Mouse (Mus musculus) intestine, postnatal 0 days (tissue): ENCODE measurements around the gene Borcs8. TPM values are rescaled to one million over a fixed set of nuclear protein-coding genes. Genes with fewer than 3 reads are reported as not detected.

Experiments
- ATAC-seq: fragments of 200-750 bp; cut with Nextera tagmentation; 2 replicates; pipeline ENCODE4 v1.8.0; 2017; ENCODE audit warnings: mild to moderate bottlenecking, moderate TSS enrichment, moderate library complexity
- H3K27ac ChIP-seq: fragments of 300-500 bp; sonication (generic); 2 replicates; pipeline ENCODE4 v1.5.1; 2014; ENCODE audit warnings: mild to moderate bottlenecking, low read depth, low read length, moderate library complexity
- H3K27me3 ChIP-seq: fragments of 300-500 bp; sonication (generic); replicated peaks from 2 replicates; pipeline ENCODE4 v1.6.1; 2014; ENCODE audit warnings: low read length, mixed read lengths; ENCODE audit not compliant: control insufficient read depth, insufficient read depth
- H3K36me3 ChIP-seq: fragments of 300-500 bp; sonication (generic); 2 replicates; pipeline ENCODE4 v1.6.1; 2014; ENCODE audit warnings: mild to moderate bottlenecking, moderate library complexity; ENCODE audit not compliant: control insufficient read depth, insufficient read depth
- H3K4me1 ChIP-seq: fragments of 300-500 bp; sonication (generic); replicated peaks from 2 replicates; pipeline ENCODE4 v1.6.1; 2014; ENCODE audit warnings: antibody characterized with exemption, low read length, mixed read lengths; ENCODE audit not compliant: control insufficient read depth, insufficient read depth
- H3K4me2 ChIP-seq: fragments of 300-500 bp; sonication (generic); replicated peaks from 2 replicates; pipeline ENCODE4 v1.6.1; 2014; ENCODE audit warnings: low read depth, mild to moderate bottlenecking, moderate library complexity
- H3K4me3 ChIP-seq: fragments of 300-500 bp; sonication (generic); 2 replicates; pipeline ENCODE4 v1.5.1; 2014; ENCODE audit warnings: low read depth, low read length
- H3K9ac ChIP-seq: fragments of 300-500 bp; sonication (generic); 2 replicates; pipeline ENCODE4 v1.6.1; 2014; ENCODE audit warnings: mild to moderate bottlenecking, low read depth, low read length
- H3K9me3 ChIP-seq: fragments of 300-500 bp; sonication (generic); 2 replicates; pipeline ENCODE4 v1.6.1; 2016; ENCODE audit warnings: mixed run types; ENCODE audit not compliant: control insufficient read depth
- CTCF ChIP-seq: sonication (generic); IDR thresholded peaks from 2 replicates; pipeline ENCODE4 v1.5.1; 2016; ENCODE audit warnings: low read depth, mild to moderate bottlenecking, control low read depth, antibody characterized with exemption, moderate library complexity
- WGBS: fragments of 180-500 bp; shearing (Covaris S2); extraction: QIAGEN DNeasy Blood & Tissue Kit; methylation state at CpG from one replicate; pipeline ENCODE4 v1.1.7; 2014; 5-methylcytosine and 5-hydroxymethylcytosine counted together
- microRNA-seq: library from miRNA; unstranded; fragments of <30 nt; microRNA quantifications from one replicate; pipeline ENCODE4, GENCODE M21; 2016
- polyA plus RNA-seq: library from polyadenylated mRNA; unstranded; fragments of >200 nt; fragmentation: Nextera tagmentation; extraction: Ambion mirVana; gene quantifications from 2 replicates; pipeline ENCODE4 v1.2.1, GENCODE M21; 2015

The Borcs8 gene
- polyA plus RNA-seq, 1 experiment from 2014 or later: 32.5 TPM

DNA sequence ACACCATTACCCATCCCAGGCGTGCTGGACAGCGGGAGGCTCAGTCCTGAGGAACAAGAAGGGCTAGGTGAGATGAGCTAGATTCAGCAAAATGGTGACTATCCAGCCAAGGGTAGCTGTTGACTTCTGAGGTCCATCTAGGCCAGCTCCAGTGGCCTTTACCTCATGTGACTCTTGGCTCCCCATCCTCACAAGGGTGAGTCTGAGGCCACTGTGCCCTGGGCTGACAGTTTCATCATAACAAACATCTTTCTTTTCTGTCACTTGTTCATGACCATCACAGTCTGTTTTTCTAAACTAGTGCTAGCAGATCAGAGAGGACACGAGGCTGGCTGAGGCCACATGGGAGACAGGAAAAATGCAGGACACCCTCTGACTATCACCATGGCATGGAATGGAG, 54.9 kb downstream of the Borcs8 start:
- peaks cover 9% of the 10 kb centered on the region; the same call in 1 of the 2 replicates for H3K36me3 ChIP-seq
- no peak overlapping the region for H3K9ac ChIP-seq
- H3K27ac ChIP-seq: peak overlapping the region; percentile 89
- H3K27me3 ChIP-seq: no peaks in the 10 kb centered on the region
- WGBS: 76% methylated on average over 3 of the region's 3 CpGs
- no peak for TF ChIP-seq CTCF
- no peak overlapping the region for H3K4me2 ChIP-seq
- no peaks in the 10 kb centered on the region for H3K9me3 ChIP-seq
- peaks cover 29% of the 10 kb centered on the region; the same call in 1 of the 2 replicates for H3K4me1 ChIP-seq
- no peak for ATAC-seq
- H3K4me3 ChIP-seq: no peak overlapping the region

DNA sequence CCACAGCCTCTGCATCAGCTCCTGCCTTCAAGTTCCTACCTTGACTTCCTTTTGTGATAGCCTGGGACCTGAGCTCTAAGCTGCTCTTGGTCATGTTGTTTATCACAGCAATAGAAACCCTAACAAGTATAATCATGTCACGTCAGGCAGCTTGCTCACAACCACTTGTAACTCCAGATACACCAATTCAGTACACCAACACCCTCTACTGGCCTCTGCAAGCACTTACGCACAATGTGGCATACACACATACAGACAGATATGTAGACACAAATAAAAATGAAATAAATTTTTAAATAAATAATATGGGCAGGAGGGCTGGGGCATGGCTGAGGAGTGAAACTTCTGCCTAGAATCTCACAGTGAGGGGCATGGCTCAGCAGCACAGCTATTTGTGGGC, 56.5 kb downstream of the Borcs8 start:
- 62% methylated on average over 2 of the region's 2 CpGs for WGBS
- H3K4me2 ChIP-seq: no peak overlapping the region
- TF ChIP-seq CTCF: peak; percentile 72
- no peaks in the 10 kb centered on the region for H3K9me3 ChIP-seq
- ATAC-seq: no peak
- peaks cover 9% of the 10 kb centered on the region; the same call in 1 of the 2 replicates for H3K36me3 ChIP-seq
- H3K27ac ChIP-seq: no peak overlapping the region; the same call in 1 of the 2 replicates
- no peak overlapping the region for H3K4me3 ChIP-seq
- H3K27me3 ChIP-seq: no peaks in the 10 kb centered on the region
- H3K9ac ChIP-seq: no peak overlapping the region
- H3K4me1 ChIP-seq: peaks cover 20% of the 10 kb centered on the region

Small RNA genes lying within 50 kb of the gene (microRNA-seq; reads per million reads assigned to microRNA genes)
- not detected for gene Mir7066

Other genes starting within 250 kb of the Borcs8 start
- 1.2 and 2.3 TPM in 2 replicates for gene Tssk6, start 237.3 kb upstream of the Borcs8 start, polyA plus RNA-seq
- gene Ndufa13, start 236.9 kb upstream of the Borcs8 start, polyA plus RNA-seq: 310 and 317 TPM in 2 replicates
- 2.1 and 2.2 TPM in 2 replicates for gene Yjefn3, start 236.8 kb upstream of the Borcs8 start, polyA plus RNA-seq
- 42.6 and 43.3 TPM in 2 replicates for gene Gatad2a, start 143.1 kb upstream of the Borcs8 start, polyA plus RNA-seq
- gene Mau2, start 96.8 kb upstream of the Borcs8 start, polyA plus RNA-seq: 23.6 and 26.3 TPM in 2 replicates
- gene Sugp1, start 96.7 kb upstream of the Borcs8 start, polyA plus RNA-seq: 17.7 and 18.4 TPM in 2 replicates
- 305 and 315 TPM in 2 replicates for gene Tm6sf2, start 66.6 kb upstream of the Borcs8 start, polyA plus RNA-seq
- not detected in 2 replicates for gene Hapln4, start 56.0 kb upstream of the Borcs8 start, polyA plus RNA-seq
- gene Ncan, start 18.6 kb upstream of the Borcs8 start, polyA plus RNA-seq: 0.31 and 0.39 TPM in 2 replicates
- 44.0 and 44.1 TPM in 2 replicates for gene Nr2c2ap, start 8.2 kb upstream of the Borcs8 start, polyA plus RNA-seq
- gene Rfxank, start 345 bp upstream of the Borcs8 start, polyA plus RNA-seq: 11.1 and 11.2 TPM in 2 replicates
- gene Mef2b, start 212 bp downstream of the Borcs8 start, polyA plus RNA-seq: 0.12 TPM in 1 of 2 replicates, not detected in the other
- gene Tmem161a, start 32.9 kb downstream of the Borcs8 start, polyA plus RNA-seq: 40.0 and 42.0 TPM in 2 replicates
- 12.0 and 12.2 TPM in 2 replicates for gene Slc25a42, start 72.8 kb downstream of the Borcs8 start, polyA plus RNA-seq
- gene Sugp2, start 94.7 kb downstream of the Borcs8 start, polyA plus RNA-seq: 8.0 and 11.5 TPM in 2 replicates
- gene Armc6, start 95.0 kb downstream of the Borcs8 start, polyA plus RNA-seq: 10.0 and 11.2 TPM in 2 replicates
- 18.5 and 18.7 TPM in 2 replicates for gene Homer3, start 143.3 kb downstream of the Borcs8 start, polyA plus RNA-seq
- 32.9 and 34.5 TPM in 2 replicates for gene Ddx49, start 163.0 kb downstream of the Borcs8 start, polyA plus RNA-seq
- gene Cope, start 163.0 kb downstream of the Borcs8 start, polyA plus RNA-seq: 338 and 383 TPM in 2 replicates
- gene Cers1, start 176.3 kb downstream of the Borcs8 start, polyA plus RNA-seq: 1.3 and 1.7 TPM in 2 replicates
- 0.38 TPM in 1 of 2 replicates, not detected in the other for gene Gdf1, start 190.3 kb downstream of the Borcs8 start, polyA plus RNA-seq
- 9.7 and 10.1 TPM in 2 replicates for gene Upf1, start 213.8 kb downstream of the Borcs8 start, polyA plus RNA-seq
- gene Comp, start 234.1 kb downstream of the Borcs8 start, polyA plus RNA-seq: 0.25 and 0.41 TPM in 2 replicates